8 mouse cellular contexts compared by ENCODE assay signal in the genomic region with DNA sequence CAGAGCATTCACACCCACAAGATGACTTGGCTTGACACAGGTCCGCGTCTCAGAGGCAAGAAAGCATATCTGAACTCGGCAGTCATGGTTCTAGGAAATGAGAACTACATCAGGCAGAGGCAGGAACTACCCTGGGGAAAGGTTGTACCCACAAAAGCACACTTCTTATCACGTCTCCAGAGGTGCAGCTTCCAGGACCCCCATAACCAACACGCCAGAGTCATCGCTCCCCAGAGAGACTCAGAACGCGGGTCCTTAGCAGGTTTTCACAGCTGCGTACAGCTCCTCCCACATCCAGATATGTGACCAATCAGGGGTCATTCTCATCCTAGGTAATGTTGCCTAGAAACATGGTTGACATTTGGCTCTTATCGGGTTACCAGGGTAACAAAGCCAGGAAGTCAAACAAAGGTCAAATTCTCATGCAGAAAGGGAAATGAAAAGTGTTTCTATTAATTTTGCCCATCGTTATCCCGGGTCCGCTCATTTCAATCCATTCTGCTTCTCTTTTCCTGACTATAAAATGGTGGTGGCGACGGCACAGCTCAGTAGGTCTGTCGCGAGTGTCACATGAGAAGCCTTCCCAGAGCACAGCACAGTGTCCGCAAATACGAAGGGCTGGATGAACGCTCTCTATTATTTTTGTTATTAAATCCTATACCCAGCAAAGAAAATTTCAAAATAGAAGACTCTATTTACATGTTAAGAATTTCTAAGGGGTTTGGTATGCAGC. TPM values are rescaled to one million over a fixed set of nuclear protein-coding genes. Genes with fewer than 3 reads are reported as not detected.
DNase-seq lines count a peak whose midpoint lies in the region; ATAC-seq and TF ChIP-seq lines count a peak whose summit lies in the region.

No protein-coding gene starts in this region.

- 27% methylated on average over 20 of the region's 20 CpGs for WGBS in cerebellum, adult 2 months
- 14% methylated on average over 20 of the region's 20 CpGs for WGBS in heart, postnatal 0 days
- 29% methylated on average over 20 of the region's 20 CpGs for WGBS in liver, embryonic 12.5 days (ENCODE audit: insufficient replicate concordance)
- 19% methylated on average over 20 of the region's 20 CpGs for WGBS in neural tube, embryonic 14.5 days

- H3K4me2 ChIP-seq in heart, postnatal 0 days (ENCODE audit: low read depth, low read length) = peak overlapping the region; percentile 60
- H3K4me2 ChIP-seq in liver, embryonic 12.5 days = peak overlapping the region; percentile 68
- H3K4me2 ChIP-seq in neural tube, embryonic 14.5 days (ENCODE audit: low read depth, low read length) = peak overlapping the region; percentile 51

- no peak for TF ChIP-seq POLR2A in cerebellum, adult 2 months (IDR thresholded peaks at IDR 0.05; ENCODE audit: borderline replicate concordance, insufficient read depth, low read length)

- no peaks in the 10 kb centered on the region for H3K9me3 ChIP-seq in heart, postnatal 0 days (replicated peaks; ENCODE audit: control insufficient read depth, low read length)
- no peaks in the 10 kb centered on the region for H3K9me3 ChIP-seq in liver, embryonic 12.5 days (replicated peaks)
- no peaks in the 10 kb centered on the region for H3K9me3 ChIP-seq in neural tube, embryonic 14.5 days (ENCODE audit: control insufficient read depth, low read length)

- DNase-seq in cerebellum, adult 2 months = no peak
- no peak for DNase-seq in cerebellum, adult 11-12 months
- DNase-seq in CD4-positive, CD25-positive, alpha-beta regulatory T cell, adult 2 months (ENCODE audit: low read depth, low spot score) = peak; percentile 61
- peak; percentile 53 for DNase-seq in embryo, embryonic 9.5 days (ENCODE audit: extremely low spot score)
- peak; percentile 83 for DNase-seq in heart, postnatal 0 days (ENCODE audit: low spot score)
- no peak for DNase-seq in urinary bladder, adult 18-20 months (ENCODE audit: low spot score in 2 of 2)

- ATAC-seq in heart, postnatal 0 days (ENCODE audit: insufficient read depth, low read depth) = peak; percentile 89
- ATAC-seq in liver, embryonic 12.5 days = peak; percentile 92
- peak; percentile 89 for ATAC-seq in neural tube, embryonic 14.5 days (ENCODE audit: low read depth)

- no peak overlapping the region for H3K27ac ChIP-seq in cerebellum, adult 2 months (ENCODE audit: insufficient read depth, low read length)
- no peak overlapping the region for H3K27ac ChIP-seq in heart, postnatal 0 days (ENCODE audit: low read depth)
- H3K27ac ChIP-seq in liver, embryonic 12.5 days = peak overlapping the region; percentile 74
- H3K27ac ChIP-seq in neural tube, embryonic 14.5 days (ENCODE audit: low read depth, low read length) = no peak overlapping the region

- H3K4me1 ChIP-seq in cerebellum, adult 2 months (ENCODE audit: control insufficient read depth, insufficient read depth, low read length) = no peaks in the 10 kb centered on the region
- peaks cover 5% of the 10 kb centered on the region; the same call in 1 of the 2 replicates for H3K4me1 ChIP-seq in heart, postnatal 0 days (ENCODE audit: control insufficient read depth, insufficient read depth)
- H3K4me1 ChIP-seq in liver, embryonic 12.5 days = peaks cover 28% of the 10 kb centered on the region
- no peaks in the 10 kb centered on the region for H3K4me1 ChIP-seq in neural tube, embryonic 14.5 days (ENCODE audit: control insufficient read depth, insufficient read depth, low read length)

- no peak for TF ChIP-seq CTCF in cerebellum, adult 2 months (IDR thresholded peaks at IDR 0.05; ENCODE audit: borderline replicate concordance, insufficient read depth, low read depth, low read length)
- no peak for TF ChIP-seq CTCF in heart, postnatal 0 days (IDR thresholded peaks at IDR 0.05; ENCODE audit: low read depth)

- no peak overlapping the region for H3K9ac ChIP-seq in heart, postnatal 0 days (replicated peaks; ENCODE audit: low read depth, low read length)
- no peak overlapping the region for H3K9ac ChIP-seq in liver, embryonic 12.5 days
- H3K9ac ChIP-seq in neural tube, embryonic 14.5 days (replicated peaks; ENCODE audit: low read depth, low read length) = no peak overlapping the region

- TF ChIP-seq EP300 in heart, postnatal 0 days (IDR thresholded peaks at IDR 0.05; ENCODE audit: low read depth) = no peak

- peak overlapping the region; percentile 27 for H3K4me3 ChIP-seq in cerebellum, adult 2 months (replicated peaks; ENCODE audit: insufficient read depth, low read depth, low read length)
- peak overlapping the region; percentile 37 for H3K4me3 ChIP-seq in heart, postnatal 0 days (ENCODE audit: low read depth, low read length)
- H3K4me3 ChIP-seq in liver, embryonic 12.5 days = peak overlapping the region; percentile 44
- peak overlapping the region; percentile 27 for H3K4me3 ChIP-seq in neural tube, embryonic 14.5 days (ENCODE audit: low read depth, low read length)

- no peaks in the 10 kb centered on the region; the same call in 1 of the 2 replicates for H3K27me3 ChIP-seq in cerebellum, adult 2 months (ENCODE audit: control insufficient read depth, insufficient read depth, low read length)
- H3K27me3 ChIP-seq in heart, postnatal 0 days (ENCODE audit: control insufficient read depth, insufficient read depth, low read length) = 0 out of 2 replicates have a peak, but pooled peaks cover 2% of the 10 kb centered on the region
- H3K27me3 ChIP-seq in liver, embryonic 12.5 days (replicated peaks) = no peaks in the 10 kb centered on the region
- no peaks in the 10 kb centered on the region for H3K27me3 ChIP-seq in neural tube, embryonic 14.5 days (ENCODE audit: control insufficient read depth, insufficient read depth, low read length)

- no peaks in the 10 kb centered on the region for H3K36me3 ChIP-seq in heart, postnatal 0 days (replicated peaks; ENCODE audit: control insufficient read depth, insufficient read depth, low read length)
- H3K36me3 ChIP-seq in liver, embryonic 12.5 days = no peaks in the 10 kb centered on the region
- no peaks in the 10 kb centered on the region for H3K36me3 ChIP-seq in neural tube, embryonic 14.5 days (ENCODE audit: control insufficient read depth, insufficient read depth, low read length)

RNA-seq across cellular contexts. Expression of gene Tm9sf3, which starts 47.3 kb away (rescaled TPM):
- polyA plus RNA-seq in cerebellum, adult 2 months (2012; rRNA removed) = 87.4 and 92.8 TPM in 2 replicates
- total RNA-seq in heart, postnatal 0 days (2014; rRNA removed; ENCODE audit: low replicate concordance) = 91.6 and 111 TPM in 2 replicates
- 56.4 and 58.0 TPM in 2 replicates for polyA plus RNA-seq in heart, postnatal 0 days (2015; fragmentation: Nextera tagmentation; extraction: Ambion mirVana)
- polyA plus RNA-seq in liver, embryonic 12.5 days (2016; fragmentation: Nextera tagmentation; extraction: Ambion mirVana) = 93.0 and 98.7 TPM in 2 replicates
- polyA plus RNA-seq in neural tube, embryonic 14.5 days (2014; fragmentation: Nextera tagmentation; extraction: Ambion mirVana) = 83.8 and 123 TPM in 2 replicates

Comparison
In these comparisons a context has a peak if more than half of its experiments do, and no peak if none do; other contexts are left out.
1. DNase-seq: peak in CD4-positive, CD25-positive, alpha-beta regulatory T cell, adult 2 months (single experiment), embryo, embryonic 9.5 days (single experiment) and heart, postnatal 0 days (single experiment); none in cerebellum, adult 2 months (0 of 2), cerebellum, adult 11-12 months (single experiment) and urinary bladder, adult 18-20 months (0 of 2).
2. Peak in every context shown above with its lines, with median percentiles within 50 percentile points of each other: H3K4me3 ChIP-seq, ATAC-seq and H3K4me2 ChIP-seq.